Mouse (Mus musculus): ENCODE results near the gene 1700012B07Rik.

DNA sequence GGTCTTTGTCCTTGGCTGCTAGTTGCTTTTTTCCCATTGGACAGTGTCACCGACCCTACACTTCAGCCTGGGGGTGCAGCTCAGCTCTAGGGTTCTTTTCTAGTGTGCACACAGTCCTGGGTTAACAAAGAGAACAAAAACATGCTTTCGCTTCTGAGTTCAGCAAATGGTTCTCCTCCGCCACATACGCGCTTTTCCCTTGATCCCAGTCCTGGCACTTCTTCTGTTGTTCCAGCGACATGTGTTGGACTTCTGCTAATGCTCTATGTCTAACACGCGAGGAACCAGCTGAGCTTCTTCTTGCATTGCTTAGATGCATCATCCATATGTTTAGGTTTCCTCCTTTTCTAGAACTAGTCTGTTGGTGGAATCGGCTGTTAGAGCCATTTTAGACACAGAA, 48.9 kb upstream of the 1700012B07Rik start:
- TF ChIP-seq TAL1 (IDR thresholded peaks at IDR 0.05; ENCODE audit: low read length) (no peak), GATA1 (IDR thresholded peaks at IDR 0.05; ENCODE audit: low read length) (no peak)

Measured in erythroblast, embryonic 14.5 days (primary cell).